Comparison of ENCODE assay signal across 13 mouse cellular contexts in the genomic region with DNA sequence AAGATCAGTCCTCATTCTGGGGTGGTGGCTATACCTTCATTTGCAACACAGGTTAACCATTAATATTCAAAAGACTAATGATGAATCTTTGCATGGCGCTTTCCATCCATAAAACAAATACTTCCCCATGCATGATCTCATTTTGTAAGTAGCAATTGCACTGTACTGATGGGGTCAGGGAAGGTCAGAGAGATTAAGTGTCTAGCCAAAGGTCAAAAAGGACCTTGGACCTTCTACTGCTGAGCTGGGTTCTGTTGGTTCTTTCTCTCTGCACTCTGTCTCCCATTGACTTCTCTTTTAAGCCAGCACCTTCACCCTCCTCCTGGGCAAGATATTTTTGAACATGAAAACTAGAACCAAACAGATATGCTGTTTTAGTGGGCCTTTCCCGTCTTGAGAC.
"Had no signal": no experiment of that assay in that cellular context is flagged by ENCODE, and none has a peak within 500 bp of the region (broad histone marks: within the 10 kb centered on the region; RNA-seq: fewer than 3 reads in every experiment).

No protein-coding gene starts in this region.

- DNase-seq: kidney, adult 11 months; kidney, postnatal 36 days; layer of hippocampus, adult 9-11 months; layer of hippocampus, postnatal 36 days; lung, adult 2 months; lung, postnatal 10 days; lung, postnatal 4 days; right cerebral cortex, postnatal 14 days had no signal

- H3K27me3 ChIP-seq: limb, embryonic 12.5 days; liver, embryonic 15.5 days; midbrain, embryonic 12.5 days had no signal

- H3K4me1 ChIP-seq: midbrain, embryonic 12.5 days had no signal

- H3K36me3 ChIP-seq: limb, embryonic 12.5 days; liver, embryonic 15.5 days; midbrain, embryonic 12.5 days had no signal

- ATAC-seq: midbrain, embryonic 16.5 days had no signal

- H3K27ac ChIP-seq: limb, embryonic 12.5 days; midbrain, embryonic 12.5 days had no signal

- H3K9ac ChIP-seq: limb, embryonic 12.5 days; liver, embryonic 15.5 days; midbrain, embryonic 12.5 days had no signal

- H3K9me3 ChIP-seq: limb, embryonic 12.5 days; liver, embryonic 15.5 days; midbrain, embryonic 12.5 days had no signal

- H3K4me3 ChIP-seq: limb, embryonic 12.5 days; liver, embryonic 15.5 days; midbrain, embryonic 12.5 days had no signal

- H3K4me2 ChIP-seq: limb, embryonic 12.5 days; liver, embryonic 11.5 days; liver, embryonic 15.5 days; midbrain, embryonic 12.5 days had no signal
